Mouse (Mus musculus) heart, postnatal 4 days (tissue): ENCODE data around the gene Sftpa1. TPM values are rescaled to one million over a fixed set of nuclear protein-coding genes. Genes with fewer than 3 reads are reported as not detected.

Experiments used
- DNase-seq: peaks from one replicate; pipeline ENCODE4 v3.0.0; 2021
- total RNA-seq, 2 experiments: library from RNA; stranded (reverse); gene quantifications; 2 replicates each; pipeline ENCODE4 v1.2.3; 2021

Sftpa1 gene
- total RNA-seq, 2 experiments from 2014 or later = not detected

- DNase-seq = peak; percentile 62
These were observed 31.1 kb downstream of the Sftpa1 start for GRCm38 (mm10) chr14:41162663-41163062.

GRCm38 (mm10) chr14:41167278-41167677 lies 35.7 kb downstream of the Sftpa1 start:
- no peak for DNase-seq

GRCm38 (mm10) chr14:41168567-41168966 lies 37.0 kb downstream of the Sftpa1 start:
- no peak for DNase-seq

- no peak for DNase-seq
These were observed 38.9 kb downstream of the Sftpa1 start for GRCm38 (mm10) chr14:41170514-41170913.

- no peak for DNase-seq
These were observed 43.2 kb downstream of the Sftpa1 start for GRCm38 (mm10) chr14:41174802-41175201.

- no peak for DNase-seq
These were observed 53.7 kb downstream of the Sftpa1 start, which contains the start of gene Sftpd for GRCm38 (mm10) chr14:41185059-41185821. TSS of gene Sftpd (minus strand) at chr14:41185149.

Other genes with a start within 250 kb of the Sftpa1 start
- gene Sh2d4b, start 238.5 kb upstream of the Sftpa1 start, total RNA-seq = 1 to 10 TPM; 1.5 to 1.6 TPM
- 10 to 100 TPM; 25.9 to 28.6 TPM for gene Tspan14, start 165.0 kb upstream of the Sftpa1 start, total RNA-seq
- 10 to 100 TPM; 15.3 to 17.3 TPM for gene Fam213a, start 118.0 kb upstream of the Sftpa1 start, total RNA-seq
- not detected for gene Dydc2, start 62.6 kb upstream of the Sftpa1 start, total RNA-seq
- gene Dydc1, start 58.9 kb upstream of the Sftpa1 start, total RNA-seq = not detected
- under 1 TPM in 1 of 2 experiments, not detected in 1; 0.19 TPM for gene Mat1a, start 26.7 kb upstream of the Sftpa1 start, total RNA-seq
- not detected for gene Mbl1, start 19.7 kb downstream of the Sftpa1 start, total RNA-seq
- not detected for gene Sftpd, start 53.4 kb downstream of the Sftpa1 start, total RNA-seq
- gene Gm2832, start 147.0 kb downstream of the Sftpa1 start, total RNA-seq = not detected
- not detected for gene Gm5798, start 216.8 kb downstream of the Sftpa1 start, total RNA-seq